ENCODE assay signal across 8 mouse cellular contexts in the genomic region with DNA sequence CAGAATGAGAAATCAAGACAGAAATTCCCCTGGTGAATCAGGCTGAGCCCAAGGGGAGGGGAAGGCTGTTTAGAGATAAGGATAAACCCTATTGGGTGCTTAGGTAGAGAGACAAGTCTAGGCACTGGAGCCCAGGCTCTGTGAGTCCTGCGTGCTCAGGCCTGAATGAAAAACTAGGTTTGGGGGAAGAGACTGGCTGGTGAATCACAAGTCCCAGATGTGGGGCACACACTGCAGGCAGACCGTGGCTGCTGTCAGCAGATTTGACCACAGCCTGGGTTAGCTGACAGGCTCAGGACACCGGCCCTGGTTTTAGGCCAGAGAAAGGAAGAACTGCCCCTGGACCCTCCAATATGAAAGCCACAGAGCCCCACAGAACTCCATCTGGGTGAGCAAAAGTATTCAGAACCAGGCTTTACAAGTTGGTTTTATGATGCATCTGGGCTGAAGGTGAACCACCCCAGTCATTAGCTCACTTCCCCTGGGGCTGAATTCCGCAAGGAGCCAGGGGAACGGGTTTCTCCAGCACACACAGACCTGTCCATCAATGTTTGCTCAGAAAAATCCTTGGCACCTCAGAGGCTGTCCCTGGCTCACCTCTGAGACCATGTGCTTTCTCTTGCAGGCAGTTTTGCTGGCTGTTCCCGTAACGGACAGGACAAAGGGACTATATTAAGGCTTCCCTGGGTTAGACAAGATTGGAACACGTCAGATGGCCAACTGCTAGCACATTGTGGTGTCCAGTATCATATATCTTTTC.
A peak's percentile ranks its signal among the peaks of the same experiment; 100 is the strongest.
DNase-seq lines count a peak whose midpoint lies in the region.

No protein-coding gene starts in this region.

- intact Hi-C loops in gastrocnemius, postnatal 14 days (cut with DNase I; ENCODE audit: low total_unique reads) = no loop called here

- peak; percentile 25 to 33 for DNase-seq in right cerebral cortex, adult 2 months (ENCODE audit: low spot score in 2 of 2)
- no peak for DNase-seq in right cerebral cortex, postnatal 25 days
- DNase-seq in cerebellum, adult 9-10 months = peak; percentile 36
- DNase-seq in gastrocnemius, postnatal 14 days = peak; percentile 64
- DNase-seq in kidney, adult 11 months = peak; percentile 58
- peak; percentile 25 to 31 for DNase-seq in lung, postnatal 4 days
- DNase-seq in layer of hippocampus, adult 11-12 months (ENCODE audit: low spot score) = no peak
- DNase-seq in layer of hippocampus, adult 8-10 months (ENCODE audit: low spot score in 2 of 2) = no peak

Comparison
In these comparisons a context has a peak if more than half of its experiments do, and no peak if none do; other contexts are left out.
1. DNase-seq: peak in right cerebral cortex, adult 2 months (2 of 2), cerebellum, adult 9-10 months (single experiment), gastrocnemius, postnatal 14 days (single experiment), kidney, adult 11 months (single experiment) and lung, postnatal 4 days (2 of 2); none in right cerebral cortex, postnatal 25 days (single experiment), layer of hippocampus, adult 11-12 months (single experiment) and layer of hippocampus, adult 8-10 months (0 of 2).